Mouse (Mus musculus): Measurements from ENCODE around the gene H2-Q7. TPM values are rescaled to one million over a fixed set of nuclear protein-coding genes. Genes with fewer than 3 reads are reported as not detected.

The H2-Q7 gene
- 493 TPM for total RNA-seq (2023)

DNA sequence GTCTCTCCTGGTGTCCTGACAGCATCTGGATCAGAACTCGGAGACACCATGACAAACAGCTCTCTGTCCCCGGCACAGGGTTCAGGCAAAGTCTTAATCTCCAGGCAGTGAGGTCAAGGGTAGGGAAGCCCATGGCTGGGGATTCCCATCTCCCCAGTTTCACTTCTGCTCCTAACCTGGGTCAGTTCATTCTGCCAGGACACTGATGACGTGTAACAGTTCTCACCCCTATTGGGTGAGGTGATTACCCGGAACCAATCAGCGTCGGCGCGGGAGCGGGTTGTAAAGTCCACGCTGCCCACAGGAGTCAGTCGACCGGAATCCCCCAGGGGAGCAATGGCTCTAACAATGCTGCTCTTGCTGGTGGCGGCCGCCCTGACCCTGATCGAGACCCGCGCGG is at the start of gene H2-Q7:
Gene H2-Q7, plus strand, starts transcription at position 271 of the 400 bp plus-strand sequence.

DNA sequence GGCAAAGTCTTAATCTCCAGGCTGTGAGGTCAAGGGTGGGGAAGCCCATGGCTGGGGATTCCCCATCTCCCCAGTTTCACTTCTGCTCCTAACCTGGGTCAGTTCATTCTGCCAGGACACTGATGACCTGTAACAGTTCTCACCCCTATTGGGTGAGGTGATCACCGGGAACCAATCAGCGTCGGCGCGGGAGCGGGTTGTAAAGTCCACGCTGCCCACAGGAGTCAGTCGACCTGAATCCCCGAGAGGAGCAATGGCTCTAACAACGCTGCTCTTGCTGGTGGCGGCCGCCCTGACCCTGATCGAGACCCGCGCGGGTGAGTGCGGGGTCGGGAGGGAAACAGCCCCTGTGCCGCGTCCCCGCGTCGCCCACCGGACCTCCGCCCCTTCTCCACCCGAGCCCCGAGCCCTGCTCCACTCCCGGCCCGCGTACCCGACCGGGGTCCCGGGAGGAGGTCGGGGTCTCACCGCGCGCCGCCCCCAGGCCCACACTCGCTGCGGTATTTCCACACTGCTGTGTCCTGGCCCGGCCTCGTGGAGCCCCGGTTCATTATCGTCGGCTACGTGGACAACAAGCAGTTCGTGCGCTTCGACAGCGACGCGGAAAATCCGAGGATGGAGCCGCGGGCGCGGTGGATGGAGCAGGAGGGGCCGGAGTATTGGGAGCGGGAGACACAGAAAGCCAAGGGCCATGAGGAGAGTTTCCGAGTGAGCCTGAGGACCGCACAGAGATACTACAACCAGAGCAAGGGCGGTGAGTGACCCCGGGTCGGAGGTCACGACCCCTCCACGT is 14.1 kb upstream of the H2-Q7 start, which contains the start of gene H2-Q6:
Gene H2-Q6, plus strand, starts transcription at position 227 of the 793 bp plus-strand sequence.

DNA sequence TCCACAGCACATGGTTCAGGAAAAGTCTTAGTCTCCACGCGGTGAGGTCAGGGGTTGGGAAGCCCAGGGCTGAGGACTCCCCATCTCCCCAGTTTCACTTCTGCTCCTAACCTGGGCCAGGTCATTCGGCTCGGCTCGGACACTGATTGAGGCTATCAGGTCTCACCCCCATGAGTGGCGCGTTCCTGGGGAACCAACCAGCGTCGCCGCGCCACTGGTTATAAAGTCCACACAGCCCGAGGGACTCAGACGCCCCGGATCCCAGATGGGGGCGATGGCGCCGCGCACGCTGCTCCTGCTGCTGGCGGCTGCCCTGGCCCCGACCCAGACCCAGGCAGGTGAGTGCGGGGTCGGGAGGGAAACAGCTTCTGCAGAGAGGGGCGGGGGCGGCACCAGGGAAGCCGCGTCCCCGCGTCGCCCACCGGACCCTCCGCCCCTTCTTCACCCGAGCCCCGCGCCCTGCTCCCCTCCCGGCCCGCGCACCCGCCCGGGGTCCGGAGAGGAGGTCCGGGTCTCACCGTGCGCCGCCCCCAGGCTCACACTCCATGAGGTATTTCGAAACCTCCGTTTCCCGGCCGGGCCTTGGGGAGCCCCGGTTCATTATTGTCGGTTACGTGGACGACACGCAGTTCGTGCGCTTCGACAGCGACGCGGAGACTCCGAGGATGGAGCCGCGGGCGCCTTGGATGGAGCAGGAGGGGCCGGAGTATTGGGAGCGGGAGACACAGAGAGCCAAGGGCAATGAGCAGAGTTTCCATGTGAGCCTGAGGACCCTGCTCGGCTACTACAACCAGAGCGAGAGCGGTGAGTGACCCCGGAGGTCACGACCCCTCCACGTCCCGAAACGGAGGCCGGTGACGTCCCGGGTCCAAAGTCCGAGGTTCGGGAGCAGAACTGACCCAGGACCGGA is 31.1 kb downstream of the H2-Q7 start, which contains the start of gene H2-Q10:
Gene H2-Q10, plus strand, starts transcription at position 248 of the 910 bp plus-strand sequence.

Other genes with a start within 250 kb of the H2-Q7 start
- gene Ltb, start 244.7 kb upstream of the H2-Q7 start, total RNA-seq (2023), result 515 TPM
- gene Tnf, start 237.1 kb upstream of the H2-Q7 start, total RNA-seq (2023), result 17.4 TPM
- gene Lta, start 233.8 kb upstream of the H2-Q7 start, total RNA-seq (2023), result 16.4 TPM
- gene Gm16181, start 218.3 kb upstream of the H2-Q7 start, total RNA-seq (2023), result not detected
- gene Atp6v1g2, start 205.5 kb upstream of the H2-Q7 start, total RNA-seq (2023), result 2.9 TPM
- gene Nfkbil1, start 203.4 kb upstream of the H2-Q7 start, total RNA-seq (2023), result 12.2 TPM
- gene Ddx39b, start 197.4 kb upstream of the H2-Q7 start, total RNA-seq (2023), result 460 TPM
- gene H2-D1, start 176.4 kb upstream of the H2-Q7 start, total RNA-seq (2023), result 2,305 TPM
- 16.9 TPM for gene H2-Q1, start 118.8 kb upstream of the H2-Q7 start, total RNA-seq (2023)
- 10.5 TPM for gene H2-Q2, start 96.9 kb upstream of the H2-Q7 start, total RNA-seq (2023)
- gene H2-Q4, start 59.5 kb upstream of the H2-Q7 start, total RNA-seq (2023), result 491 TPM
- gene H2-Q6, start 14.3 kb upstream of the H2-Q7 start, total RNA-seq (2023), result 143 TPM
- gene H2-Q10, start 30.9 kb downstream of the H2-Q7 start, total RNA-seq (2023), result 62.6 TPM
- 1.3 TPM for gene Pou5f1, start 66.9 kb downstream of the H2-Q7 start, total RNA-seq (2023)
- gene Tcf19, start 77.7 kb downstream of the H2-Q7 start, total RNA-seq (2023), result 6.7 TPM
- 12.5 TPM for gene Cchcr1, start 77.9 kb downstream of the H2-Q7 start, total RNA-seq (2023)
- not detected for gene Psors1c2, start 94.0 kb downstream of the H2-Q7 start, total RNA-seq (2023)
- not detected for gene Cdsn, start 113.0 kb downstream of the H2-Q7 start, total RNA-seq (2023)
- not detected for gene 2300002M23Rik, start 128.3 kb downstream of the H2-Q7 start, total RNA-seq (2023)
- gene Sfta2, start 162.4 kb downstream of the H2-Q7 start, total RNA-seq (2023), result not detected
- gene Gm9573, start 187.5 kb downstream of the H2-Q7 start, total RNA-seq (2023), result not detected
- gene Mucl3, start 204.5 kb downstream of the H2-Q7 start, total RNA-seq (2023), result not detected
- gene Vars2, start 228.4 kb downstream of the H2-Q7 start, total RNA-seq (2023), result 45.6 TPM
- gene Gtf2h4, start 234.6 kb downstream of the H2-Q7 start, total RNA-seq (2023), result 15.9 TPM

Measured in CD8-positive naive resting alpha-beta T cell, adult 57 days (primary cell).